Mouse (Mus musculus): ENCODE data around the gene Sgo2a. TPM values are rescaled to one million over a fixed set of nuclear protein-coding genes. Genes with fewer than 3 reads are reported as not detected.
"Not testable (repeated sequence)": the region's sequence is repeated elsewhere in the genome, so short reads cannot be mapped to it uniquely, and the experiment has no call there.

Gene Sgo2a
- polyA plus RNA-seq, 1 experiment from 2014 or later = 4.4 TPM

DNA sequence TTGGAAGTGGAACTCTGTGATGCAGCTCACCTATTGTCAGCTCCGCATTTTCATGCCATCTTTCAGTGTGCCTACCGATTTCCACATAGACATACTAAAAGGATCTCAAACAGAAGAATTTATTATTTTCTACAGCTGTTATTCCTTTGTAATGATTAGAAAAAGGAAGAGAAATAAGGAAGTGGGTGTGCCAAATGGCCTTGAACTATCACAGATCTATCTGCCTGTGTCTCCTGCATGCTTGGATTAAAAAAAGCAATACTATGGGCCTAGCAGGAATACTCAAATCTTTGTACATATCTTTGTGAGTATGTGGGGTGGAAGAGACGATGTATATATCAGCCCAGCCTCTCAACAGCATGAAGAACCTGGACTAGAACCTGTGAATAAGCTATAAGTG is 18.9 kb upstream of the Sgo2a start:
- H3K4me3 ChIP-seq (ENCODE audit: low read depth, low read length) = no peak overlapping the region
- H3K4me1 ChIP-seq (replicated peaks; ENCODE audit: control insufficient read depth, insufficient read depth) = no peaks in the 10 kb centered on the region
- H3K27ac ChIP-seq (replicated peaks) = no peak overlapping the region
- no peaks in the 10 kb centered on the region for H3K27me3 ChIP-seq (ENCODE audit: control insufficient read depth, insufficient read depth, low read length)
- H3K9me3 ChIP-seq (ENCODE audit: control insufficient read depth, low read length) = no peaks in the 10 kb centered on the region
- 93% methylated on average over 3 of the region's 3 CpGs for WGBS
- no peaks in the 10 kb centered on the region for H3K36me3 ChIP-seq (ENCODE audit: control insufficient read depth, insufficient read depth, low read length)
- no peak overlapping the region for H3K4me2 ChIP-seq (replicated peaks; ENCODE audit: low read depth)
- TF ChIP-seq CTCF (IDR thresholded peaks at IDR 0.05; ENCODE audit: low read depth) (no peak), EP300 (optimal IDR thresholded peaks at IDR 0.05) (no peak)
- no peak overlapping the region for H3K9ac ChIP-seq (ENCODE audit: low read length)
- DNase-seq (ENCODE audit: low spot score) (no peak), ATAC-seq (ENCODE audit: low FRiP score, low TSS enrichment) (no peak)

DNA sequence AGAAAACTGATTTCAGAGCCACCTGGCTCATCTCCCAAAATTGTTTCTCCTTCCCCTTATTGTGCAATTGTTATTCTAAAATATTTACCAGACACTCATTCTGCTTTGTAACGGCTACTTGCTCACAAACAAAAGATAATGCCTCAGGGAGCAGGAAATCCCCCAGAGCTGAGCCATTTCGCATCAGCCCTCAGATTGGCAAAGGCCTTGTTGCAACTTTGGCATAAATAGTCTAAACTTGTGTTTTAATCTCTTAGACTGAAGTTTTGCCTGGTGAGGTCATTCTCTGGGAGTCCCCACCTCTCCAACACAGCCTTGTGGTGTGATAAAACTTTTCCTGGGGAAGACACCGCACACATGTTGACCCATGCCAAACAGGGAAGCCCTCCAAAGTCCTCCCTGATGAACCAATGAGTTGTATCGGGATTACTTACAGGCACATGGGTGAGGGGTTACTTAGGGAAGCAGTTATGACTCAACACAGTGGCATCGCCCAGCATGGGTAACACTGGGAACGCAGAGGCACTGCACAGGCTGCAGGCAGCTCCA is 6.6 kb upstream of the Sgo2a start:
- H3K9me3 ChIP-seq (ENCODE audit: control insufficient read depth, low read length) = no peaks in the 10 kb centered on the region
- no peaks in the 10 kb centered on the region for H3K4me1 ChIP-seq (replicated peaks; ENCODE audit: control insufficient read depth, insufficient read depth)
- DNase-seq (ENCODE audit: low spot score) (no peak), ATAC-seq (ENCODE audit: low FRiP score, low TSS enrichment) (no peak)
- H3K36me3 ChIP-seq (ENCODE audit: control insufficient read depth, insufficient read depth, low read length) = no peaks in the 10 kb centered on the region
- no peaks in the 10 kb centered on the region for H3K27me3 ChIP-seq (ENCODE audit: control insufficient read depth, insufficient read depth, low read length)
- TF ChIP-seq CTCF (IDR thresholded peaks at IDR 0.05; ENCODE audit: low read depth) = no peak
- no peak for TF ChIP-seq EP300 (optimal IDR thresholded peaks at IDR 0.05)
- WGBS = 57% methylated on average over 6 of the region's 6 CpGs
- H3K9ac ChIP-seq (ENCODE audit: low read length) = no peak overlapping the region
- H3K4me3 ChIP-seq (ENCODE audit: low read depth, low read length) = no peak overlapping the region
- H3K4me2 ChIP-seq (replicated peaks; ENCODE audit: low read depth) = no peak overlapping the region
- H3K27ac ChIP-seq (replicated peaks) = no peak overlapping the region

DNA sequence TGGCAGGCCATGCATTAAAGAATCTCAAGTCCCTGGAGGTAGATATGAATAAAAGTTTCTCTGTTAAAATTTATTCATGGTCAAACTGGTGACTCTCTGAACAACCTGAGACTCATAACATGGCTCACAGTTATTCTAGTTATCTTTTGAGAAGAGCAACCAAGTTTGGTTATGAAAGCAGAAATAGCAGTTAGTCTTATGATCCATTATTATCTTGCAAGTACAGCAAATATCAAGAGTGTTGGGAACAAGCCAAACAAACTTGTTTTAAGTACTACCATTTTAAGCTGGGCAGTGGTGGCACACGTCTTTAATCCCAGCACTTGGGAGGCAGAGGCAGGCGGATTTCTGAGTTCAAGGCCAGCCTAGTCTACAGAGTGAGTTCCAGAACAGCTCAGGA is 4.5 kb upstream of the Sgo2a start:
- 74% methylated on average over 2 of the region's 2 CpGs for WGBS

DNA sequence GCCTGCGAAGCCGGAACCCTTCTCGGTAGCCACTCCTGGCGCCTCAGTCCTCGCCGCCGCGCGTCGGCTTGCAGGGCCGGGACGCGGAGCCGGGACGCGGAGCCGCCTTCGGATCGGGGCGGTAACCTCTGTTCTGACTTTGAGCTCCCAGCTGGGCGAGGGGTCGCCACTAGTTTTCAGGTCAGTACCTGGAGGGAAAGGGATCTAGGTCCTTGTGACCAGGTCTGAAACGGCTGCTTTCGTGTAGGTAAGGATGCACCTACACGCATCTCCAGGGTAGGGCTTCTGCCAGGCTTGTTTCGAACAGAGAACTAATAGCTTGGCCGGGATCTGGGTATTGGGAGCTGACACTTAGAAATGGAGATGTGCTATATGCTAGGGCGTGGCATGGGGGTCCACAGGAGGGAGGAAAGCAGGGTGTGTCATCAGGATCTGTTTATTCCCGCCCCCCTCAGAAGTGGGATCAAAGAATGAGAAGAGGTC is 403 bp downstream of the Sgo2a start:
- Histone ChIP-seq H3K27ac (replicated peaks) (peak overlapping the region; percentile 49; the same call in 1 of the 2 replicates), H3K4me3 (ENCODE audit: low read depth, low read length) (peak overlapping the region; percentile 89), H3K36me3 (ENCODE audit: control insufficient read depth, insufficient read depth, low read length) (no peaks in the 10 kb centered on the region), H3K4me1 (replicated peaks; ENCODE audit: control insufficient read depth, insufficient read depth) (no peaks in the 10 kb centered on the region), H3K27me3 (ENCODE audit: control insufficient read depth, insufficient read depth, low read length) (no peaks in the 10 kb centered on the region), H3K9me3 (ENCODE audit: control insufficient read depth, low read length) (no peaks in the 10 kb centered on the region), H3K9ac (ENCODE audit: low read length) (peak overlapping the region; percentile 67), H3K4me2 (replicated peaks; ENCODE audit: low read depth) (peak overlapping the region; percentile 79)
- under 1% methylated on average over 29 of the region's 29 CpGs for whole genome bisulfite sequencing
- TF ChIP-seq EP300 (optimal IDR thresholded peaks at IDR 0.05) (no peak), CTCF (IDR thresholded peaks at IDR 0.05; ENCODE audit: low read depth) (no peak)
- DNase-seq (ENCODE audit: low spot score) (no peak), ATAC-seq (ENCODE audit: low FRiP score, low TSS enrichment) (no peak; the same call in 1 of the 2 replicates)

More for the DNA sequence above, 4.5 kb upstream of the Sgo2a start:
- ATAC-seq (ENCODE audit: low FRiP score, low TSS enrichment) = no peak
- TF ChIP-seq CTCF (IDR thresholded peaks at IDR 0.05; ENCODE audit: low read depth) (no peak), EP300 (optimal IDR thresholded peaks at IDR 0.05) (no peak)
- no peak for DNase-seq (ENCODE audit: low spot score)
- Histone ChIP-seq H3K36me3 (ENCODE audit: control insufficient read depth, insufficient read depth, low read length) (no peaks in the 10 kb centered on the region), H3K9ac (ENCODE audit: low read length) (no peak overlapping the region), H3K4me2 (replicated peaks; ENCODE audit: low read depth) (no peak overlapping the region), H3K4me3 (ENCODE audit: low read depth, low read length) (no peak overlapping the region), H3K9me3 (ENCODE audit: control insufficient read depth, low read length) (no peaks in the 10 kb centered on the region), H3K27me3 (ENCODE audit: control insufficient read depth, insufficient read depth, low read length) (no peaks in the 10 kb centered on the region), H3K27ac (replicated peaks) (no peak overlapping the region), H3K4me1 (replicated peaks; ENCODE audit: control insufficient read depth, insufficient read depth) (no peaks in the 10 kb centered on the region)

GRCm38 (mm10) chr1:57998146-57998545 is 2.4 kb downstream of the Sgo2a start:
- Histone ChIP-seq H3K4me2 (replicated peaks; ENCODE audit: low read depth) (no peak overlapping the region), H3K4me3 (ENCODE audit: low read depth, low read length) (no peak overlapping the region), H3K27me3 (ENCODE audit: control insufficient read depth, insufficient read depth, low read length) (no peaks in the 10 kb centered on the region), H3K36me3 (ENCODE audit: control insufficient read depth, insufficient read depth, low read length) (no peaks in the 10 kb centered on the region), H3K27ac (replicated peaks) (no peak overlapping the region), H3K9me3 (ENCODE audit: control insufficient read depth, low read length) (no peaks in the 10 kb centered on the region), H3K4me1 (replicated peaks; ENCODE audit: control insufficient read depth, insufficient read depth) (no peaks in the 10 kb centered on the region), H3K9ac (ENCODE audit: low read length) (no peak overlapping the region)
- DNase-seq (ENCODE audit: low spot score) (no peak), ATAC-seq (ENCODE audit: low FRiP score, low TSS enrichment) (no peak)
- WGBS = 64% methylated on average over 3 of the region's 3 CpGs
- no peak for TF ChIP-seq EP300 (optimal IDR thresholded peaks at IDR 0.05)
- no peak for TF ChIP-seq CTCF (IDR thresholded peaks at IDR 0.05; ENCODE audit: low read depth)

DNA sequence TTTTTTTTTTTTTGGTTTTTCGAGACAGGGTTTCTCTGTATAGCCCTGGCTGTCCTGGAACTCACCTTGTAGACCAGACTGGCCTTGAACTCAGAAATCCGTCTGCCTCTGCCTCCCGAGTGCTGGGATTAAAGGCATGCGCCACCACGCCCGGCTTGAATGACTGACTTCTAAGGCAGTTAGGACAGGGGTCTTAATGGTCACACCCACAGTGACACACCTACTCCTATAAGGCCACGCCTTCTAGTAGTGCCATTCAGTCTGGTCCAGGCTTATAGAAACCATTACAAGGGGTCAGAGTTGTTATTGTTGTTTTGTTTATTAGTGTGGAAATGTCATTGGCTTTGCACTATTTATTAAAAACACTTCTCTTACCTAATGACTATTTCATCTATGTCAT is 10.6 kb downstream of the Sgo2a start:
- not testable (repeated sequence) for H3K4me1 ChIP-seq (replicated peaks; ENCODE audit: control insufficient read depth, insufficient read depth); ATAC-seq (ENCODE audit: low FRiP score, low TSS enrichment); H3K9ac ChIP-seq (ENCODE audit: low read length); H3K9me3 ChIP-seq (ENCODE audit: control insufficient read depth, low read length); DNase-seq (ENCODE audit: low spot score); H3K36me3 ChIP-seq (ENCODE audit: control insufficient read depth, insufficient read depth, low read length); H3K27ac ChIP-seq (replicated peaks); H3K4me3 ChIP-seq (ENCODE audit: low read depth, low read length); H3K27me3 ChIP-seq (ENCODE audit: control insufficient read depth, insufficient read depth, low read length); H3K4me2 ChIP-seq (replicated peaks; ENCODE audit: low read depth)
- 95% methylated on average over 6 of the region's 7 CpGs for WGBS
